Mouse (Mus musculus) gastrocnemius, postnatal 36 days (tissue): Measurements from ENCODE around the gene Kcnk13. TPM values are rescaled to one million over a fixed set of nuclear protein-coding genes. Genes with fewer than 3 reads are reported as not detected.

Source experiments
- DNase-seq, 2 experiments: peaks; one replicate each; pipeline ENCODE4 v3.0.0; 2022
- intact Hi-C: fragments of 180-260 bp; cut with DNase I; formaldehyde crosslinking; loops from one replicate; pipeline ENCODE4 v1.15.1; 2025
- long read RNA-seq, 2 experiments: library from polyadenylated mRNA; stranded (forward); transcript quantifications; one replicate each; pipeline ENCODE4 v2.0.0; 2021
- total RNA-seq, 2 experiments: library from RNA; stranded (reverse); gene quantifications; 2 replicates each; pipeline ENCODE4 v1.2.3; 2021

Gene Kcnk13
- total RNA-seq: under 1 TPM; 0.10 to 0.47 TPM
- long read RNA-seq, experiment 1: 0 reads
- long read RNA-seq, experiment 2, partial matches to known transcripts: 1 of 1 reads
- long read RNA-seq, experiment 2, other reads (novel, unspliced or antisense): 0 of 1 reads

GRCm38 (mm10) chr12:99964301-99965202 is at the start of gene Kcnk13:
Gene Kcnk13 (plus strand): TSS chr12:99964499.
- DNase-seq: peak; percentile 35 to 60
- intact Hi-C loops: loop anchor here (5.0 to 10.0 kb wide), 3 partner anchors 62 to 880 kb away; no protein-coding TSS in a partner anchor

GRCm38 (mm10) chr12:99917800-99918427 is 46.4 kb upstream of the Kcnk13 start:
- DNase-seq: no peak
- intact Hi-C loops: no loop called here

- intact Hi-C loops: no loop called here
- no peak for DNase-seq
Measured at GRCm38 (mm10) chr12:99919636-99920035, 44.7 kb upstream of the Kcnk13 start.

- intact Hi-C loops: no loop called here
- DNase-seq: no peak
Measured at GRCm38 (mm10) chr12:99921045-99921444, 43.3 kb upstream of the Kcnk13 start.

GRCm38 (mm10) chr12:99923131-99923606 is 41.1 kb upstream of the Kcnk13 start:
- intact Hi-C loops: no loop called here
- DNase-seq: no peak

GRCm38 (mm10) chr12:99923703-99924102 is 40.6 kb upstream of the Kcnk13 start:
- DNase-seq: no peak
- intact Hi-C loops: no loop called here

GRCm38 (mm10) chr12:99928311-99928710 is 36.0 kb upstream of the Kcnk13 start:
- intact Hi-C loops: no loop called here
- DNase-seq: no peak

GRCm38 (mm10) chr12:99929160-99929559 is 35.1 kb upstream of the Kcnk13 start:
- intact Hi-C loops: no loop called here
- no peak for DNase-seq

- intact Hi-C loops: no loop called here
- no peak for DNase-seq
Measured at GRCm38 (mm10) chr12:99932245-99932644, 32.1 kb upstream of the Kcnk13 start.

- no peak for DNase-seq
- intact Hi-C loops: no loop called here
Measured at GRCm38 (mm10) chr12:99933630-99934029, 30.7 kb upstream of the Kcnk13 start.

GRCm38 (mm10) chr12:99935403-99935802 is 28.9 kb upstream of the Kcnk13 start:
- intact Hi-C loops: no loop called here
- DNase-seq: no peak

- DNase-seq: no peak
- intact Hi-C loops: no loop called here
Measured at GRCm38 (mm10) chr12:99938476-99938875, 25.8 kb upstream of the Kcnk13 start.

GRCm38 (mm10) chr12:99939179-99939578 is 25.1 kb upstream of the Kcnk13 start:
- intact Hi-C loops: no loop called here
- DNase-seq: no peak

GRCm38 (mm10) chr12:99940704-99941103 is 23.6 kb upstream of the Kcnk13 start:
- DNase-seq: no peak
- intact Hi-C loops: no loop called here

- intact Hi-C loops: no loop called here
- no peak for DNase-seq
Measured at GRCm38 (mm10) chr12:99942441-99942840, 21.9 kb upstream of the Kcnk13 start.

- peak; percentile 57 to 68 for DNase-seq
- intact Hi-C loops: loop anchor here (1.0 kb wide), 1 partner anchor 152 kb away; no protein-coding TSS in a partner anchor
Measured at GRCm38 (mm10) chr12:99952928-99953327, 11.4 kb upstream of the Kcnk13 start.

- no peak for DNase-seq
- intact Hi-C loops: no loop called here
Measured at GRCm38 (mm10) chr12:99956411-99956810, 7.9 kb upstream of the Kcnk13 start.

- no peak for DNase-seq
- intact Hi-C loops: no loop called here
Measured at GRCm38 (mm10) chr12:99958068-99959060, 5.9 kb upstream of the Kcnk13 start.

GRCm38 (mm10) chr12:99959291-99959690 is 5.0 kb upstream of the Kcnk13 start:
- no peak for DNase-seq
- intact Hi-C loops: no loop called here

GRCm38 (mm10) chr12:99959930-99960329 is 4.4 kb upstream of the Kcnk13 start:
- intact Hi-C loops: loop anchor here (5.0 to 10.0 kb wide), 2 partner anchors 58 to 875 kb away; no protein-coding TSS in a partner anchor
- DNase-seq: no peak
